Mouse (Mus musculus) MEL (cell line): ENCODE measurements at regions not wholly inside any gene's neighbourhood (a gene's known extent, or its start where the extent isn't known, plus 50 kb on each side); places are given as distances from the start of the nearest gene placed in this dataset.

Experiments
- DNase-seq: peaks from one replicate; pipeline ENCODE4 v3.0.0; 2011; ENCODE audit warnings: low read depth, low spot score
- H3K27ac ChIP-seq: 2 replicates; pipeline ENCODE4 v1.5.1; 2012; ENCODE audit warnings: low read depth, mild to moderate bottlenecking, control low read depth, low read length, moderate library complexity; ENCODE audit not compliant: control insufficient read depth
- H3K27me3 ChIP-seq, 2 experiments: fragments of 150-350 bp in 1 of 2; sonication (generic) in 1 of 2; 2 replicates each; pipeline ENCODE4 v1.6.1; 2012; ENCODE audit warnings: low read length in 2 of 2, mild to moderate bottlenecking in 2 of 2, improper control_type of control experiment in 1 of 2, moderate library complexity in 1 of 2; ENCODE audit not compliant: insufficient read depth in 2 of 2, control insufficient read depth in 1 of 2
- H3K36me3 ChIP-seq, 2 experiments: 2 replicates each; pipeline ENCODE4 v1.6.1; 2012 to 2014; ENCODE audit warnings: low read length in 2 of 2, improper control_type of control experiment in 1 of 2, inconsistent platforms in 1 of 2, mild to moderate bottlenecking in 1 of 2; ENCODE audit not compliant: insufficient read depth in 2 of 2, control insufficient read depth in 1 of 2
- H3K4me1 ChIP-seq, 2 experiments: fragments of 150-350 bp in 1 of 2; sonication (generic) in 1 of 2; 2 replicates each; pipeline ENCODE4 v1.6.1; 2012; ENCODE audit warnings: low read length in 2 of 2, improper control_type of control experiment in 1 of 2, mild to moderate bottlenecking in 1 of 2; ENCODE audit not compliant: insufficient read depth in 2 of 2, control insufficient read depth in 1 of 2
- H3K4me3 ChIP-seq, 2 experiments: fragments of 150-350 bp in 1 of 2; sonication (generic) in 1 of 2; 2 replicates each; pipeline ENCODE4 v1.5.1; 2012; ENCODE audit warnings: low read depth in 2 of 2, low read length in 2 of 2, mild to moderate bottlenecking in 2 of 2, moderate library complexity in 2 of 2, control low read depth in 1 of 2, improper control_type of control experiment in 1 of 2; ENCODE audit not compliant: control insufficient read depth in 1 of 2, insufficient read depth in 1 of 2
- H3K79me2 ChIP-seq: 2 replicates; pipeline ENCODE4 v1.6.1; 2012; ENCODE audit warnings: mild to moderate bottlenecking, low read length, moderate library complexity; ENCODE audit not compliant: control insufficient read depth, poor library complexity, insufficient read depth
- H3K9ac ChIP-seq: 2 replicates; pipeline ENCODE4 v1.6.1; 2012; ENCODE audit warnings: low read depth, mild to moderate bottlenecking, control low read depth, low read length, moderate library complexity; ENCODE audit not compliant: control insufficient read depth, poor library complexity, severe bottlenecking
- H3K9me3 ChIP-seq: fragments of 150-350 bp; sonication (generic); replicated peaks from 2 replicates; pipeline ENCODE4 v1.6.1; 2012; ENCODE audit warnings: mild to moderate bottlenecking, low read length, improper control_type of control experiment, moderate library complexity; ENCODE audit not compliant: insufficient read depth
- CHD2 ChIP-seq: IDR thresholded peaks from 2 replicates; pipeline ENCODE4 v1.6.1; 2011; ENCODE audit warnings: low read length, improper control_type of control experiment
- CTCF ChIP-seq, 3 experiments: IDR thresholded peaks in 2 of 3; conservative IDR thresholded peaks in 1 of 3; 2 replicates each; pipeline ENCODE4 v1.5.1; 2011 to 2012; ENCODE audit warnings: low read length in 3 of 3, low read depth in 2 of 3, mild to moderate bottlenecking in 2 of 3, improper control_type of control experiment in 1 of 3, inconsistent platforms in 1 of 3, mixed read lengths in 1 of 3, moderate library complexity in 1 of 3; ENCODE audit not compliant: control insufficient read depth in 1 of 3, insufficient read depth in 1 of 3, poor library complexity in 1 of 3, severe bottlenecking in 1 of 3
- E2F4 ChIP-seq: IDR thresholded peaks from 2 replicates; pipeline ENCODE4 v1.6.1; 2011; ENCODE audit warnings: low read depth, low read length, improper control_type of control experiment, borderline replicate concordance
- ETS1 ChIP-seq: IDR thresholded peaks from 2 replicates; pipeline ENCODE4 v1.6.1; 2012; ENCODE audit warnings: low read depth, mild to moderate bottlenecking, inconsistent platforms, low read length, improper control_type of control experiment, moderate library complexity
- GABPA ChIP-seq: IDR thresholded peaks from 2 replicates; pipeline ENCODE4 v1.6.1; 2012; ENCODE audit warnings: low read depth, mild to moderate bottlenecking, inconsistent platforms, low read length, improper control_type of control experiment, moderate library complexity
- HCFC1 ChIP-seq: IDR thresholded peaks from 2 replicates; pipeline ENCODE4 v1.6.1; 2012; ENCODE audit warnings: low read depth, mild to moderate bottlenecking, inconsistent platforms, low read length, improper control_type of control experiment, moderate library complexity
- MAFK ChIP-seq: IDR thresholded peaks from 2 replicates; pipeline ENCODE4 v1.6.1; 2011; ENCODE audit warnings: low read depth, mild to moderate bottlenecking, low read length, improper control_type of control experiment, borderline replicate concordance
- MAX ChIP-seq: IDR thresholded peaks from 2 replicates; pipeline ENCODE4 v1.6.1; 2011; ENCODE audit warnings: low read length, improper control_type of control experiment
- MAZ ChIP-seq: IDR thresholded peaks from 2 replicates; pipeline ENCODE4 v1.6.1; 2012; ENCODE audit warnings: low read depth, mild to moderate bottlenecking, inconsistent platforms, low read length, improper control_type of control experiment
- MEF2A ChIP-seq: IDR thresholded peaks from 2 replicates; pipeline ENCODE4 v1.6.1; 2014; ENCODE audit warnings: low read depth, mild to moderate bottlenecking, inconsistent platforms, low read length, improper control_type of control experiment; ENCODE audit not compliant: poor library complexity, insufficient replicate concordance, severe bottlenecking; ENCODE audit errors: extremely low read depth
- MXI1 ChIP-seq: IDR thresholded peaks from 2 replicates; pipeline ENCODE4 v1.6.1; 2011; ENCODE audit warnings: mild to moderate bottlenecking, low read depth, low read length, improper control_type of control experiment
- MYC ChIP-seq: IDR thresholded peaks from 2 replicates; pipeline ENCODE4 v1.6.1; 2011; ENCODE audit warnings: low read depth, mild to moderate bottlenecking, low read length, improper control_type of control experiment, moderate library complexity
- NELFE ChIP-seq: IDR thresholded peaks from 2 replicates; pipeline ENCODE4 v1.6.1; 2011; ENCODE audit warnings: low read depth, low read length, improper control_type of control experiment
- POLR2A ChIP-seq, 2 experiments: IDR thresholded peaks; 2 replicates each; pipeline ENCODE4 v1.6.1; 2011 to 2012; ENCODE audit warnings: low read length in 2 of 2, mild to moderate bottlenecking in 2 of 2, control low read depth in 1 of 2, improper control_type of control experiment in 1 of 2, low read depth in 1 of 2, moderate library complexity in 1 of 2; ENCODE audit not compliant: control insufficient read depth in 1 of 2, insufficient read depth in 1 of 2, poor library complexity in 1 of 2
- POLR2AphosphoS2 ChIP-seq: IDR thresholded peaks from 2 replicates; pipeline ENCODE4 v1.6.1; 2011; ENCODE audit warnings: low read length, improper control_type of control experiment
- POLR2AphosphoS5 ChIP-seq: IDR thresholded peaks from 2 replicates; pipeline ENCODE4 v1.6.1; 2012; ENCODE audit warnings: low read depth, borderline replicate concordance, mild to moderate bottlenecking, inconsistent platforms, low read length, moderate library complexity, mixed read lengths
- RAD21 ChIP-seq: IDR thresholded peaks from 2 replicates; pipeline ENCODE4 v1.6.1; 2011; ENCODE audit warnings: mild to moderate bottlenecking, low read depth, low read length, improper control_type of control experiment
- SIN3A ChIP-seq: IDR thresholded peaks from 2 replicates; pipeline ENCODE4 v1.6.1; 2012; ENCODE audit warnings: low read length, improper control_type of control experiment, inconsistent platforms
- SMC3 ChIP-seq: IDR thresholded peaks from 2 replicates; pipeline ENCODE4 v1.6.1; 2011; ENCODE audit warnings: low read depth, low read length, improper control_type of control experiment
- TAL1 ChIP-seq: IDR thresholded peaks from 2 replicates; pipeline ENCODE4 v1.6.1; 2012; ENCODE audit warnings: mild to moderate bottlenecking, inconsistent platforms, low read length, moderate library complexity, mixed read lengths
- TBP ChIP-seq: IDR thresholded peaks from 2 replicates; pipeline ENCODE4 v1.8.0; 2011; ENCODE audit warnings: low read depth, low read length, improper control_type of control experiment
- UBTF ChIP-seq: IDR thresholded peaks from 2 replicates; pipeline ENCODE4 v1.6.1; 2012; ENCODE audit warnings: low read depth, mild to moderate bottlenecking, inconsistent platforms, low read length, improper control_type of control experiment, moderate library complexity, borderline replicate concordance; ENCODE audit not compliant: insufficient read depth
- USF1 ChIP-seq: IDR thresholded peaks from 2 replicates; pipeline ENCODE4 v1.6.1; 2014; ENCODE audit warnings: low read depth, mild to moderate bottlenecking, inconsistent platforms, low read length, improper control_type of control experiment, moderate library complexity
- USF2 ChIP-seq, 2 experiments: IDR thresholded peaks; 2 replicates each; pipeline ENCODE4 v1.6.1; 2011 to 2012; ENCODE audit warnings: improper control_type of control experiment in 2 of 2, low read length in 2 of 2, borderline replicate concordance in 1 of 2, inconsistent platforms in 1 of 2, low read depth in 1 of 2, mild to moderate bottlenecking in 1 of 2; ENCODE audit not compliant: insufficient read depth in 1 of 2
- ZC3H11A ChIP-seq: IDR thresholded peaks from 2 replicates; pipeline ENCODE4 v1.6.1; 2012; ENCODE audit warnings: low read depth, mild to moderate bottlenecking, inconsistent platforms, low read length, improper control_type of control experiment
- ZKSCAN1 ChIP-seq: IDR thresholded peaks from 2 replicates; pipeline ENCODE4 v1.6.1; 2012; ENCODE audit warnings: low read depth, mild to moderate bottlenecking, inconsistent platforms, low read length, improper control_type of control experiment, moderate library complexity
- ZNF384 ChIP-seq: IDR thresholded peaks from 2 replicates; pipeline ENCODE4 v1.6.1; 2012; ENCODE audit warnings: low read depth, mild to moderate bottlenecking, inconsistent platforms, low read length, improper control_type of control experiment

- Histone ChIP-seq H3K4me3 (no peak overlapping the region), H3K9me3 (no peaks in the 10 kb centered on the region; the same call in 1 of the 2 replicates), H3K79me2 (no peaks in the 10 kb centered on the region), H3K36me3 (no peaks in the 10 kb centered on the region), H3K27me3 (no peaks in the 10 kb centered on the region), H3K9ac (no peak overlapping the region), H3K27ac (no peak overlapping the region), H3K4me1 (no peaks in the 10 kb centered on the region)
- DNase-seq, result no peak
- TF ChIP-seq NELFE (no peak), POLR2AphosphoS2 (no peak), HCFC1 (no peak), ZNF384 (no peak), USF1 (no peak), ZC3H11A (no peak), ETS1 (no peak), MAX (no peak), POLR2AphosphoS5 (no peak), MXI1 (no peak)
Observed at GRCm38 (mm10) chr14:114255037-114255436, 837.0 kb upstream of the Gpc5 start.

- Histone ChIP-seq H3K4me1 (no peaks in the 10 kb centered on the region), H3K4me3 (no peak overlapping the region), H3K27ac (no peak overlapping the region), H3K79me2 (no peaks in the 10 kb centered on the region), H3K27me3 (no peaks in the 10 kb centered on the region), H3K9me3 (no peaks in the 10 kb centered on the region), H3K9ac (no peak overlapping the region), H3K36me3 (no peaks in the 10 kb centered on the region)
- TF ChIP-seq TBP (no peak), USF2 (IDR thresholded peaks at IDR 0.05; ENCODE audit: borderline replicate concordance in 1 of 2, insufficient read depth in 1 of 2, low read depth in 1 of 2, low read length in 2 of 2) (no peak), ZNF384 (no peak), ZKSCAN1 (no peak), ETS1 (no peak), MAZ (no peak), MYC (no peak)
- no peak for DNase-seq
Observed at GRCm38 (mm10) chr14:114261657-114262056, 830.4 kb upstream of the Gpc5 start.

DNA sequence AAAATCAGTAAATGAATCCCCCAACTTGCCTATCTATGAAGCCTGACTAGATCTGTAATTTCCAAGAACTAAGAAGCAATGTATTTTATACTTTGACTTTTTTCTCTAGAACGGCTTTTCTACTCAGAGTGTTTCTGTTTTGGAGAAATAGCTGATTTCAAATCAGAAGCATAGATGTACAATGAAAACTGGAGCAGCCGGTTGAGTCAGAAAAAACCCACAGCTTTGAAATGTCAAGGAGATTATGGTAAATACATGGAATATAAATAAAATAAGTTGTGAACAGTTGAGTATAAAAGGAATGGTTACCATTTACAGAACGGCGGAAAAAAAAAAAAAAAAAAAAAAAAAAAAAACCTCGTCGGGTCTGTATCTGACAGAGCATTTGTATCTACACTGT is 791.4 kb upstream of the Gpc5 start:
- no peak overlapping the region for H3K4me3 ChIP-seq
- 0 out of 2 replicates have a peak, but pooled peaks cover 2% of the 10 kb centered on the region for H3K9me3 ChIP-seq
- no peaks in the 10 kb centered on the region for H3K4me1 ChIP-seq
- DNase-seq, result no peak
- H3K27ac ChIP-seq, result no peak overlapping the region
- no peaks in the 10 kb centered on the region for H3K36me3 ChIP-seq
- no peaks in the 10 kb centered on the region for H3K79me2 ChIP-seq
- H3K27me3 ChIP-seq, result no peaks in the 10 kb centered on the region
- no peak overlapping the region for H3K9ac ChIP-seq
- TF ChIP-seq POLR2A (IDR thresholded peaks at IDR 0.05; ENCODE audit: control insufficient read depth in 1 of 2, insufficient read depth in 1 of 2, low read depth in 1 of 2, low read length in 2 of 2, poor library complexity in 1 of 2) (no peak), E2F4 (no peak), TBP (no peak), UBTF (no peak), CTCF (IDR thresholded peaks at IDR 0.05 in 2 of 3, conservative IDR thresholded peaks at IDR 0.05 in 1 of 3; ENCODE audit: control insufficient read depth in 1 of 3, insufficient read depth in 1 of 3, low read depth in 2 of 3, low read length in 3 of 3, poor library complexity in 1 of 3, severe bottlenecking in 1 of 3) (no peak), CHD2 (no peak), GABPA (no peak), SIN3A (no peak), MEF2A (no peak), SMC3 (no peak), MAFK (no peak), TAL1 (no peak), USF2 (IDR thresholded peaks at IDR 0.05; ENCODE audit: borderline replicate concordance in 1 of 2, insufficient read depth in 1 of 2, low read depth in 1 of 2, low read length in 2 of 2) (no peak), RAD21 (no peak)
